Mouse (Mus musculus) myocyte (in vitro differentiated cells): ENCODE data around the gene Natd1.

Experiments
- CEBPB ChIP-seq: IDR thresholded peaks from 2 replicates; pipeline ENCODE4 v1.6.1; 2011; ENCODE audit warnings: mild to moderate bottlenecking, moderate library complexity; ENCODE audit not compliant: poor library complexity, insufficient read depth, severe bottlenecking
- E2F4 ChIP-seq: IDR thresholded peaks from one replicate; pipeline ENCODE4 v1.6.1; 2011; ENCODE audit warnings: mild to moderate bottlenecking, control low read depth, moderate library complexity; ENCODE audit not compliant: insufficient read depth
- MAX ChIP-seq: IDR thresholded peaks from one replicate; pipeline ENCODE4 v1.6.1; 2011; ENCODE audit warnings: low read depth, mild to moderate bottlenecking, control low read depth
- MYOD1 ChIP-seq, 3 experiments: IDR thresholded peaks; one replicate each; pipeline ENCODE4 v1.6.1; 2011; ENCODE audit warnings: control low read depth in 2 of 3, low read depth in 2 of 3, mild to moderate bottlenecking in 2 of 3, moderate library complexity in 1 of 3; ENCODE audit not compliant: insufficient read length in 2 of 3, control insufficient read depth in 1 of 3
- POLR2A ChIP-seq: IDR thresholded peaks from one replicate; pipeline ENCODE4 v1.6.1; 2011; ENCODE audit warnings: low read depth, mild to moderate bottlenecking, control low read depth, moderate library complexity; ENCODE audit not compliant: insufficient read length
- TCF12 ChIP-seq: IDR thresholded peaks from one replicate; pipeline ENCODE4 v1.6.1; 2011; ENCODE audit warnings: mild to moderate bottlenecking, control low read depth; ENCODE audit not compliant: poor library complexity, insufficient read depth, severe bottlenecking
- USF1 ChIP-seq: IDR thresholded peaks from one replicate; pipeline ENCODE4 v1.6.1; 2011; ENCODE audit warnings: low read depth, mild to moderate bottlenecking, control low read depth, moderate library complexity

DNA sequence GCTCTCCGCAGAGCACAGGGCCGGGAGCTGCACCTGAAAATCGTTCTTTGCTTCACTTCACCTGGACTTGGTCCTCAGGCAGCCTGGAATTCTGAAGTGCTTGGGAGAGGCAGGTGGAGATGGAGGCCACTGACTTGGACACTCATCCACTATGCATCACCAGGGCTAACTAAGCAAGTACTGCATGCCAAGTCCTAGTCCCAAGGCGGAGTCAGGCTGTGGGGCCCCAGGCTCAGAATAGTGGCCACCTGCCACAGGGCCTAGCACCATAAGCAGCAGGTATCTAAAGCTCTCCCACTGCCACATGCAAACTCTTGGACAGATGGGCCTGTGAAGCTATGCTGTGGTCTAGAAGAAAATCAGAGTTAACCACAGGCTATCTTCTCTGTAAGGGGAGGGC is 8.1 kb downstream of the Natd1 start:
- TF ChIP-seq USF1 (no peak), MAX (no peak), MYOD1 (IDR thresholded peaks at IDR 0.05; ENCODE audit: control insufficient read depth in 1 of 3, insufficient read length in 2 of 3, low read depth in 2 of 3) (no peak), CEBPB (no peak), E2F4 (no peak), TCF12 (no peak), POLR2A (no peak)
